Mouse (Mus musculus) heart, embryonic 15.5 days (tissue): ENCODE results near the gene Fam149a. TPM values are rescaled to one million over a fixed set of nuclear protein-coding genes. Genes with fewer than 3 reads are reported as not detected.

Experiments
- ATAC-seq: fragments of 200-750 bp; cut with Nextera tagmentation; replicated peaks from 2 replicates; pipeline ENCODE4 v1.8.0; 2017; ENCODE audit warnings: low read depth, moderate TSS enrichment; ENCODE audit not compliant: insufficient number of reproducible peaks, insufficient read depth, low FRiP score
- H3K27ac ChIP-seq: fragments of 300-500 bp; sonication (generic); 2 replicates; pipeline ENCODE4 v1.5.1; 2015; ENCODE audit warnings: mild to moderate bottlenecking, inconsistent platforms
- H3K27me3 ChIP-seq: fragments of 300-500 bp; sonication (generic); 2 replicates; pipeline ENCODE4 v1.6.1; 2015; ENCODE audit warnings: inconsistent platforms
- H3K36me3 ChIP-seq: fragments of 300-500 bp; sonication (generic); 2 replicates; pipeline ENCODE4 v1.6.1; 2015; ENCODE audit warnings: mild to moderate bottlenecking, inconsistent platforms
- H3K4me1 ChIP-seq: fragments of 300-500 bp; sonication (generic); replicated peaks from 2 replicates; pipeline ENCODE4 v1.6.1; 2015; ENCODE audit warnings: inconsistent platforms
- H3K4me2 ChIP-seq: fragments of 300-500 bp; sonication (generic); 2 replicates; pipeline ENCODE4 v1.6.1; 2015; ENCODE audit warnings: inconsistent platforms, mild to moderate bottlenecking, moderate library complexity
- H3K4me3 ChIP-seq: fragments of 300-500 bp; sonication (generic); 2 replicates; pipeline ENCODE4 v1.5.1; 2015; ENCODE audit warnings: mild to moderate bottlenecking, inconsistent platforms
- H3K9ac ChIP-seq: fragments of 300-500 bp; sonication (generic); 2 replicates; pipeline ENCODE4 v1.6.1; 2015; ENCODE audit warnings: mild to moderate bottlenecking, inconsistent platforms
- H3K9me3 ChIP-seq: fragments of 300-500 bp; sonication (generic); replicated peaks from 2 replicates; pipeline ENCODE4 v1.6.1; 2016; ENCODE audit warnings: inconsistent platforms
- WGBS: fragments of 180-500 bp; shearing (Covaris S2); methylation state at CpG from one replicate; pipeline ENCODE4 v1.1.7; 2015; ENCODE audit warnings: mixed read lengths; 5-methylcytosine and 5-hydroxymethylcytosine counted together
- polyA plus RNA-seq: library from polyadenylated mRNA; unstranded; fragments of >200 nt; fragmentation: Nextera tagmentation; extraction: Ambion mirVana; gene quantifications from 2 replicates; pipeline ENCODE4 v1.2.1, GENCODE M21; 2015

The Fam149a gene
- 3.6 and 5.1 TPM in 2 replicates for polyA plus RNA-seq

DNA sequence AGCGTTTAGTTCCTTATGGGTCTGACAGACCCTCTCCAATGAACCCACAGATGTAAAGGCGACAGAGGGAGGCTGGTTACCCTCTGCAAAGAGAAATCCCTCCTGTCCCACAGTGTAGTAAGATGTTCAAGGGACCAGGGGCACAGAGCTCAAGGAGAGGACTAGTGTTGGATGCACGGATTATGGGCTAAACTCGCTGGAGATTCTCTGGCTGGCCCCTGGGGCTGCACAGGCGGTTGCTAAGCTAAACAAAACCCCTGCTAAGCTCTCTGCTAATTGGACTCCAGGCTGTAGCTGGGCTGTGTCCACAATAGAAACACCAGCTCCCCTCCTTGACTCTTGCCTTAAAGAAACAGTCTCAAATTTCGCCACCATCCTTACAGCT lies at the start of gene Fam149a:
Gene Fam149a, minus strand, starts transcription at position 329 of the 385 bp plus-strand sequence.
- WGBS = 4% methylated on average over 6 of the region's 6 CpGs
- Histone ChIP-seq H3K27me3 (peaks cover 13% of the 10 kb centered on the region), H3K36me3 (no peaks in the 10 kb centered on the region), H3K9me3 (no peaks in the 10 kb centered on the region), H3K9ac (peak within 1 kb of the TSS; percentile 31; the same call in 1 of the 2 replicates), H3K27ac (no peak within 1 kb of the TSS), H3K4me1 (peaks cover 13% of the 10 kb centered on the region), H3K4me2 (peak within 1 kb of the TSS; percentile 81), H3K4me3 (peak within 1 kb of the TSS; percentile 47)
- ATAC-seq = no peak

DNA sequence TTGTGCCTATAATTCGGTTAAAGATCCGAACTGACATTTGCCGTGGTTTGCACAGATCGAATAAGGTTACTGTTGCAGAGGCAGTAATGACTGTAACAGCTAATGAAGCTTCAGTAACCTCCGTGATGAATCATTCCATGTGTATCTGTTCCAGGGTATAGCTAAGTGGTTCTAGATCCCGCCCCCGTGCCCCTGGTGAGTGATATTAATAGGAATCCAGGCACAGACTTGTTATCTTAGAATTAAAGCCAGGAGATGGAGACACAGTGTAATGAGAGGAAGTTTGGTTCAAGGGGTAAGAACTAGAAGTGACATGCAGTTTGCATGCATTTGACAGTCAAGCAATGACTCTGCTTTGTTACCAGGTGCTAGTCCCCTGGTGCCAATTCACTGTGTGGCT lies 38.1 kb upstream of the Fam149a start:
- H3K9me3 ChIP-seq = no peaks in the 10 kb centered on the region
- no peak for ATAC-seq
- H3K4me3 ChIP-seq = no peak overlapping the region
- peaks cover 7% of the 10 kb centered on the region for H3K4me1 ChIP-seq
- no peaks in the 10 kb centered on the region for H3K27me3 ChIP-seq
- no peak overlapping the region for H3K9ac ChIP-seq
- 65% methylated on average over 7 of the region's 7 CpGs for WGBS
- H3K36me3 ChIP-seq = no peaks in the 10 kb centered on the region
- no peak overlapping the region for H3K4me2 ChIP-seq
- no peak overlapping the region for H3K27ac ChIP-seq

DNA sequence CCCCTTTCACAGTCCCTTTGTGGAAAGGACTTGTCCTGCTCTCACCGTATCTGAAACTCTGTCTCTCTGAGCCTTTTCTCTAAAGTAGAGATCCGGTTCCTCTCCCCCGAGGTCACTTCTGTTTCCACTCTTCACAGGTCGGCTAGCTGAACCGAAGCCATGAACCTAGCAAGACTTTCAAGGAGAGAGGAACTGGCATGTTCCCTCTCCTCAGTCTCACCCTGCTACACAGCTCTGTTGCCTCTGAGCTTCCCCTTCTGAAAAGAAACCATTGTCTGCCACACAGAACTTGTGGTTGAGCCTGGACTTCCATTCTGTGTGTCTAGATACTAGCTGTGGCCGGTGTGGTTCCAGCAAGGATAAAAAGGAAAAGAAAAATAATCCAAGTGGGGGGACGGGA lies 32.9 kb upstream of the Fam149a start:
- Histone ChIP-seq H3K9ac (no peak overlapping the region), H3K36me3 (no peaks in the 10 kb centered on the region), H3K4me1 (peaks cover 2% of the 10 kb centered on the region; the same call in 1 of the 2 replicates), H3K4me2 (no peak overlapping the region), H3K4me3 (no peak overlapping the region), H3K27me3 (no peaks in the 10 kb centered on the region), H3K27ac (no peak overlapping the region), H3K9me3 (no peaks in the 10 kb centered on the region)
- ATAC-seq = no peak
- 73% methylated on average over 7 of the region's 7 CpGs for WGBS

DNA sequence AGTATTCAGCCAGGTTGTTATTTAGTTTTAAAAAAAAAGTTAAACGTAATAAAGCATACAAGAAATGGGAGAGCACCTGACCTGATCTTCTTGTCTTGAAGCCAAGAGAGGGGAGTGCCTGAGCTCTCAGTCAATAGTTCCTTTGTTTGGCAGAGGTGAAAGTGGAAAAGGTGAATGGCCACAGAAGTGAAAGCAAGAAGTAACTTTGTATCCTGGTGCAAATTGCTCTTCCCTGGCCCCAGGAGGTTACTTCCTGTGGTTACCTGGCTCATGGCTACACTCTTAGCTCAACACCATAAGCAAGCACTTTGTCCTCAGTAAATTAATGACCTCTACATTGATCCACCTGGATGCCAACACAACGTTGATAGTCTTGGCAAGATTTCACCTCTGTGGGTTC lies 28.8 kb upstream of the Fam149a start, which contains the start of gene Tlr3:
Gene Tlr3, minus strand, starts transcription at position 199 of the 400 bp plus-strand sequence.
- 80% methylated on average over 2 of the region's 2 CpGs for WGBS
- Histone ChIP-seq H3K4me1 (no peaks in the 10 kb centered on the region; the same call in 1 of the 2 replicates), H3K9ac (peak within 1 kb of the TSS; percentile 43), H3K36me3 (no peaks in the 10 kb centered on the region), H3K27me3 (no peaks in the 10 kb centered on the region), H3K27ac (peak within 1 kb of the TSS; percentile 80), H3K4me2 (peak within 1 kb of the TSS; percentile 66), H3K4me3 (peak within 1 kb of the TSS; percentile 58), H3K9me3 (no peaks in the 10 kb centered on the region)
- no peak for ATAC-seq

DNA sequence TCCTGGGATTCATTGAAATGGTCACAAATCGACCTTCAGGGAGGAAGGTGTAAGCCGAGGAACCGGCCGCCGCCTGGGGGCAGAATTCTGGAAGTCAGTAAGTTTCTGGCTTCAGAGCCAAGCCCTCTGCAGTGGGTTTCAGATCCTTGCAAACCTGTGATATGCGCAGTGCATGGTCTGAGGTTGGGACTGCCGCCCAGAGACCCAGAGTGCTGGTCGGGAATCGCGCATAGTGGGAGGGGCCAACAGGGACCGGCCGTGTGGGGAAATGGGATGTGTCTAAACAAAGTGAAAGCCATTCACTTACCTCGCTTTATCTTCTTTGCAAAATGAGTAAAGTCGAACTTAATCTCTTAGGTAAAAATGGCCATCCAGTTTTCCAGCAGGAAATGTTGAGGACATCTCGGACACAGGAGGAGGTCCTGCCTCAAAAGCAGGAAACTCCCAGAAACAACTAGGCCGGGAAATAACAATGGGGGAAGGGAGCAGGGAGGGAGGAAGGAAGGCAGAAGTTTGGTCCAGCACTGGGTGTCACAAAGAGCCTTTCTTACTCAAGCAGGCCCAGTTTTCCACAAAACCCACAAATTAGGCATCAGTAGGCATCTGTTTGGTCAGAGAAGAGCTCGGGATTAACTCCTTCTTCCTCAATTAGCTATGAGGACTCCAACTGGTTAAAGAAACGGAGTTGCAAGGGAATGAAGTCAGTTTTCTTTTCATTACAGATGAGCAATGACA lies 28.2 kb upstream of the Fam149a start:
- Histone ChIP-seq H3K4me2 (peak overlapping the region; percentile 66), H3K9ac (peak overlapping the region; percentile 43), H3K36me3 (no peaks in the 10 kb centered on the region), H3K4me3 (peak overlapping the region; percentile 58), H3K9me3 (no peaks in the 10 kb centered on the region), H3K27ac (peak overlapping the region; percentile 80), H3K4me1 (no peaks in the 10 kb centered on the region; the same call in 1 of the 2 replicates), H3K27me3 (no peaks in the 10 kb centered on the region)
- peak; percentile 94 for ATAC-seq
- WGBS = 9% methylated on average over 18 of the region's 18 CpGs

DNA sequence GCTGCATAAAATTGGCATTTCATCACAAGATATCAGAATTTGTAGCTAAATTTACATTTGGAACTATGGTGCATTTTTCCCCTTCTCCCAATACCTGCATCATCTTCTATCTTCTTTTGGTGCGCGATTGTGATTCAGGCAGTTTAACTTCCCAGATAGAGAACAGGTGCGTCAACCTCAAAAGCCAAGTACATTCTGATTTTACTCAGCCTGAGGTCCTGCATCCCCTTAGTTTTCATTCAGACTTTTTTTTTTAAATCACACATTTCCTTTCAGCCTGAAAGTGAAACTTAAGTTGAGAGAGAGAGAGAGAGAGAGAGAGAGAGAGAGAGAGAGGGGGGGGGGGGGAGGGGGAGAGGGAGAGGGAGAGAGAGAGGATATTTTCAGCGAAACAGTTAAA lies 27.6 kb upstream of the Fam149a start:
- peak overlapping the region; percentile 80 for H3K27ac ChIP-seq
- H3K9me3 ChIP-seq = no peaks in the 10 kb centered on the region
- no peaks in the 10 kb centered on the region; the same call in 1 of the 2 replicates for H3K4me1 ChIP-seq
- peak overlapping the region; percentile 66 for H3K4me2 ChIP-seq
- peak overlapping the region; percentile 58 for H3K4me3 ChIP-seq
- H3K9ac ChIP-seq = peak overlapping the region; percentile 43
- WGBS = 38% methylated on average over 4 of the region's 4 CpGs
- no peaks in the 10 kb centered on the region for H3K27me3 ChIP-seq
- no peak for ATAC-seq
- no peaks in the 10 kb centered on the region for H3K36me3 ChIP-seq

DNA sequence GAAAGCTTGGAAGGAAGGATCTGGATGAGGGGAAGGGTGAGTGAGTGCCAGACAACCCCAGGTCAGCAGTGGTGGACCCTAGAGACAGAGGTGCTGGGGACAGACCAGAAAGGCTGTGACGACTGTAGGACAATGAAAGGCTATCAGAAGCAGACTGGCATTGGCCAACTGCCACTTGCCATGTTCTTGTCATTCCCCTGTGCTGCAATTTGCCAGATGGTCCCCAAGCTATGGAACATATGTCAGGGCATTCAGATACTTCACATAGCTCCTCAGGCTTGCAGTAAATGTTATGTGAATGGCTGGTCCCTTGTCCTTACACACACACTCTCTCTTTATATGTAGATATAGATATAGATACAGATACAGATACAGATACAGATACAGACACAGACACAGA lies 1.2 kb upstream of the Fam149a start:
- H3K36me3 ChIP-seq = no peaks in the 10 kb centered on the region
- no peak overlapping the region for H3K4me3 ChIP-seq
- H3K4me1 ChIP-seq = peaks cover 13% of the 10 kb centered on the region
- no peak overlapping the region for H3K27ac ChIP-seq
- H3K9ac ChIP-seq = no peak overlapping the region
- 10% methylated on average over 1 of the region's 1 CpGs for WGBS
- ATAC-seq = no peak
- no peaks in the 10 kb centered on the region for H3K9me3 ChIP-seq
- peaks cover 13% of the 10 kb centered on the region for H3K27me3 ChIP-seq
- H3K4me2 ChIP-seq = no peak overlapping the region

DNA sequence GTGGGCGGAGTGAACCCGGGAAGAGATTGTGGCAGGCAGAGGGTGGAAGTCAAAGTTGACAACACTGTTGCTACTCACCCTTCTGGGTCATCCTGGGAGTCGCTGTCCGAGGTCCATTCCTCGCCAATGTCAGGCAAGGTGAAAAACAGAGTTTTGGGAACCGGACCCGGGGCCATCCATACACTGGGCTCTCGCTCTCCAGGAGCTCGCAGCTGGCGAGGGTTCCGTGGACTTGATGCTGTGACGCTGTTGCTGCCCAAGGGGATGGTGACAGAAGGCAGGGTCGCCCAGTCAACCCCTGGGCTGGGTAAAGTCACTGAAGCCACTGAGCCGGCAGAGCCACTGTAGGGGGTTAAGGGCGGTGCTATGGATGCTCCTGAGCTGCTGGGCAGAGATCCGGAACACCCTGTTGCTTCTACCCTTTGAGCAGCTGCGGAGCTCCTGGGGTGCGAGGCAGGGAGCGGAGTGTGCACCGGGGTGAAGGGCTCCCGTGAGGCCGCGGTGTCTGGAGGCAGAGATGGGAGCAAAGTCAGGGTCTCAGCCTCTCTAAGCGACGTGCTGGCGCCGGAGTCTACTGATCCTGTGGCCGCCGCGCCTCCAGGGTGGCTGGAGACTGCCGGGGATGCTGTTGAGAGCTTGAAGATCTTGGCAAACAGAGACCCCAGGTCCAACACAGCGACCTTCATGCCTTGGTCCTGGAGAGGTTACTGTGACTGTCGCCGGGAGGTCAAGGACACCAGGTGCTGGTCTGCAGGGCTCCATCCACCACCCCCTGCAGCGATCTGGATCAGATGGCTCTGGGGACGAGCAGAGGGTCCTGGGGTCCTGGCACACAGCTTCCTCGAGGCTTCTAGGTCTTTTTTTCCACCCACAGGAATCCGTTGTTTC lies 772 bp downstream of the Fam149a start:
- Histone ChIP-seq H3K27me3 (peaks cover 13% of the 10 kb centered on the region), H3K4me3 (peak overlapping the region; percentile 47), H3K4me2 (peak overlapping the region; percentile 81), H3K9ac (peak overlapping the region; percentile 31; the same call in 1 of the 2 replicates), H3K27ac (no peak overlapping the region), H3K36me3 (no peaks in the 10 kb centered on the region), H3K9me3 (no peaks in the 10 kb centered on the region), H3K4me1 (peaks cover 13% of the 10 kb centered on the region)
- 3% methylated on average over 38 of the region's 38 CpGs for WGBS
- no peak; the same call in 1 of the 2 replicates for ATAC-seq

DNA sequence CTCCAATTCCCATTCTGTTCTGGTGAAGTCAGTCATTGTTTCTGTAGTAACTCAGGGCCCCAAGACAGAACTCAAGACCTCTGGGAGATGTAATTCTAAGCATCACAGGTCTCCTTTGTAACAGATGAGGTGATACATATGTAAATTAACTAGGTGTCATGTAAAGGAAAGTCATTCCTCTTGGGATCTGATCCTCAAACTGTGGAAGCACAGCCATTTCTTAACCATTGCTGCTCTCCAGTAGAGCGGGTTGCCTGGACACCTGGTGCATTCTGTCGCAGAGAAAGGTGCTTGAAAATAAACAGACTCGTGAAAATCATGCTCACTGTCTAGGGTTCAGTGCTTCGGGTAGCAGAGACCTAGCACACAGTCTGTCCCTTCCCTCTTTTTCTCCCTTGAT lies 1.5 kb downstream of the Fam149a start:
- peak overlapping the region; percentile 81; the same call in 1 of the 2 replicates for H3K4me2 ChIP-seq

DNA sequence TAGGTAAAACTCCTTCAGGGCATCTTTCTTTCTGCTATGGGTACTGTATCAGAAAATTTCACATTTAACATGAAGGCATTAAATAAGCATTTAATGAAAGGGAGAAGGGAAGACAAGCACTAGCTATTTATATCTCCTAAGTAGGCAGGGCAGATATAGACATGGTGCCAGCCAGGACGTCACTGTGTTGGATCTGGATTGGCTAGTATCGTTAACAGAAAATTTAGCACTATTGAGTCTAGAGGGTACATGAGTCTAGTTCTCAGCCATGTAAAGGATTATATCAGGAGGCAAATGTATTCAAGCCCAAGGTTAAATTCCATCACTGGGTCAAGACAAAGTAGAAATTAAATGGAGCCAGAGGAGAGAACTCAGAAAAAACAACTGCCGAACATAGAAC lies 8.0 kb downstream of the Fam149a start:
- no peaks in the 10 kb centered on the region for H3K27me3 ChIP-seq
- no peaks in the 10 kb centered on the region for H3K36me3 ChIP-seq
- H3K4me1 ChIP-seq = no peaks in the 10 kb centered on the region
- no peak for ATAC-seq
- H3K9me3 ChIP-seq = no peaks in the 10 kb centered on the region
- no peak overlapping the region for H3K27ac ChIP-seq
- no peak overlapping the region for H3K4me2 ChIP-seq
- WGBS = 48% methylated on average over 3 of the region's 3 CpGs
- no peak overlapping the region for H3K4me3 ChIP-seq
- H3K9ac ChIP-seq = no peak overlapping the region

More for the DNA sequence above, 1.5 kb downstream of the Fam149a start:
- Histone ChIP-seq H3K9me3 (no peaks in the 10 kb centered on the region), H3K27ac (no peak overlapping the region), H3K4me1 (peaks cover 13% of the 10 kb centered on the region), H3K36me3 (no peaks in the 10 kb centered on the region), H3K9ac (no peak overlapping the region), H3K4me3 (no peak overlapping the region), H3K27me3 (peaks cover 13% of the 10 kb centered on the region)
- WGBS = 18% methylated on average over 4 of the region's 4 CpGs
- no peak for ATAC-seq

DNA sequence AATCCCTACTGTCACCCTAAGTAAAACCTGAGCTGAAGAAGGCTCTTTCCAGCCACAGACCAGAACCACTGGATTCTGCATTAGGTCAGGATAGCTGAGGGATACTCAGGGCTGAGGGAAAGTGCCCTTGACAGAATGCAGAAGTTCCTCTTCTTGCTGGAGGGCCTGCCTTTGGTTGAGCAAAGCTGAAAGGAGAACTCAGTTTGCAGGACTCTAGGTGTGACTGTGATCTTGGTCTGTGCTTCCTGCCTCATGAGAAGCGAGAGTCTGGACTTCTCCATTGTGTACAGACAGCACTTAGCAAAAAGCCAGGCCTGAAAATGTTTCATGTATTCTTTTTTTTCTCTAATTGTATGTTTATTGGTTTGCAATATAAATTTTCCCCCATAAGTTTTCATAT lies 14.9 kb downstream of the Fam149a start:
- Histone ChIP-seq H3K27me3 (no peaks in the 10 kb centered on the region), H3K27ac (no peak overlapping the region), H3K4me2 (no peak overlapping the region), H3K4me1 (no peaks in the 10 kb centered on the region), H3K4me3 (no peak overlapping the region), H3K36me3 (no peaks in the 10 kb centered on the region), H3K9ac (no peak overlapping the region), H3K9me3 (no peaks in the 10 kb centered on the region)
- 62% methylated on average over 1 of the region's 1 CpGs for WGBS
- ATAC-seq = no peak
